11 mouse cellular contexts compared by ENCODE assay signal in the genomic region with DNA sequence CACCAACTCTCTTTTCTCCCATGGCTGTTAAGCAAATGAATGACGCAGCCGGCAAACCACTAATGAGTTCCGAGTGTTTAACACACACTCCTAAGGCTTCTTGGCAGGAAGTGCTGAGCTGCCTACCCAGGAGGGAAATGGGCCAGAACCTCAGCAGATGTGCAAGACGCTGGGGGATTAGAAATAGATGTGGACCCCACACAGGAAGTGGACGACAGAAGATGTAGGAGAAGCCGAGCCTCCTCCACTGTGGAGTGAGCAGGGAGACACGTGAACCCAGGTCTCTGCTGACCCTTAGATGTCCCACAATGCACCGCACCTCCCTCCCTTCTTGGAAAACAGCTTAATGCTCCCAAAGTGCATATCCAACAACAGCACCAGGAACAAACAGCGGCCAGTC.
DNase-seq lines count a peak whose midpoint lies in the region; ATAC-seq and TF ChIP-seq lines count a peak whose summit lies in the region.
"Had no signal": no experiment of that assay in that cellular context is flagged by ENCODE, and none has a peak within 500 bp of the region (broad histone marks: within the 10 kb centered on the region; RNA-seq: fewer than 3 reads in every experiment).

No protein-coding gene starts in this region.

- no peaks in the 10 kb centered on the region for H3K36me3 ChIP-seq in intestine, embryonic 16.5 days (ENCODE audit: control insufficient read depth, insufficient read depth, low read length)
- H3K36me3 ChIP-seq in intestine, postnatal 0 days (ENCODE audit: control insufficient read depth, insufficient read depth): no peaks in the 10 kb centered on the region
- H3K36me3 ChIP-seq: liver, embryonic 15.5 days had no signal

- intact Hi-C loops in gastrocnemius, postnatal 36 days (cut with DNase I): no loop called here
- intact Hi-C loops in left cerebral cortex, postnatal 14 days (cut with DNase I): no loop called here

- WGBS in intestine, embryonic 16.5 days: 46% methylated on average over 9 of the region's 9 CpGs
- WGBS in intestine, postnatal 0 days: 54% methylated on average over 9 of the region's 9 CpGs

- no peak overlapping the region for H3K4me3 ChIP-seq in intestine, embryonic 16.5 days (ENCODE audit: low read length)
- no peak overlapping the region for H3K4me3 ChIP-seq in intestine, postnatal 0 days (ENCODE audit: low read depth, low read length)
- H3K4me3 ChIP-seq: liver, embryonic 15.5 days had no signal

- H3K27me3 ChIP-seq in intestine, embryonic 16.5 days (replicated peaks; ENCODE audit: control insufficient read depth, insufficient read depth, low read length): no peaks in the 10 kb centered on the region
- no peaks in the 10 kb centered on the region for H3K27me3 ChIP-seq in intestine, postnatal 0 days (replicated peaks; ENCODE audit: control insufficient read depth, insufficient read depth, low read length)
- H3K27me3 ChIP-seq: liver, embryonic 15.5 days had no signal

- no peak for ATAC-seq in intestine, embryonic 16.5 days
- no peak for ATAC-seq in intestine, postnatal 0 days
- no peak for ATAC-seq in erythroblast, adult 5-6 weeks (replicated peaks; ENCODE audit: low FRiP score, poor library complexity, severe bottlenecking)

- H3K4me1 ChIP-seq in intestine, embryonic 16.5 days (ENCODE audit: control insufficient read depth, insufficient read depth, low read length): peaks cover 9% of the 10 kb centered on the region
- no peaks in the 10 kb centered on the region for H3K4me1 ChIP-seq in intestine, postnatal 0 days (replicated peaks; ENCODE audit: control insufficient read depth, insufficient read depth, low read length)

- no peak overlapping the region for H3K9ac ChIP-seq in intestine, embryonic 16.5 days (ENCODE audit: low read depth, low read length)
- H3K9ac ChIP-seq in intestine, postnatal 0 days (ENCODE audit: low read depth, low read length): no peak overlapping the region
- H3K9ac ChIP-seq: liver, embryonic 15.5 days had no signal

- TF ChIP-seq CTCF in intestine, postnatal 0 days (IDR thresholded peaks at IDR 0.05; ENCODE audit: low read depth): no peak

- H3K27ac ChIP-seq in intestine, embryonic 16.5 days (ENCODE audit: low read length): 0 out of 2 replicates have a peak overlapping the region, but pooled peaks have one; percentile 18
- no peak overlapping the region for H3K27ac ChIP-seq in intestine, postnatal 0 days (ENCODE audit: low read depth, low read length)
- H3K27ac ChIP-seq: liver, embryonic 15.5 days had no signal

- peak; percentile 16 for DNase-seq in brain, adult 2 months (ENCODE audit: low read depth, low spot score)
- peak; percentile 30 to 38 for DNase-seq in gastrocnemius, postnatal 36 days
- DNase-seq in kidney, postnatal 4 days: peak; percentile 34 to 58
- DNase-seq in left cerebral cortex, postnatal 14 days (ENCODE audit: low spot score in 2 of 2): no peak
- no peak for DNase-seq in urinary bladder, adult 18-20 months (ENCODE audit: low spot score in 2 of 2)
- DNase-seq: embryo, embryonic 11 days; right cerebral cortex, postnatal 4 days had no signal

- no peaks in the 10 kb centered on the region for H3K9me3 ChIP-seq in intestine, embryonic 16.5 days (ENCODE audit: control insufficient read depth, low read length)
- no peaks in the 10 kb centered on the region for H3K9me3 ChIP-seq in intestine, postnatal 0 days (ENCODE audit: control insufficient read depth)
- H3K9me3 ChIP-seq: liver, embryonic 15.5 days had no signal

- no peak overlapping the region for H3K4me2 ChIP-seq in intestine, embryonic 16.5 days (ENCODE audit: low read depth, low read length)
- H3K4me2 ChIP-seq in intestine, postnatal 0 days (replicated peaks; ENCODE audit: low read depth): no peak overlapping the region
- H3K4me2 ChIP-seq: liver, embryonic 15.5 days had no signal

Comparison
In these comparisons a context has a peak if more than half of its experiments do, and no peak if none do; other contexts are left out.
1. DNase-seq: peak in brain, adult 2 months (single experiment), gastrocnemius, postnatal 36 days (2 of 2) and kidney, postnatal 4 days (2 of 2); none in left cerebral cortex, postnatal 14 days (0 of 2) and urinary bladder, adult 18-20 months (0 of 2).